Mouse (Mus musculus) kidney, adult 2 months (tissue): ENCODE data around the gene Fam213a.

Source experiments
- CTCF ChIP-seq: fragments of 200-500 bp; conservative IDR thresholded peaks from 2 replicates; pipeline ENCODE4 v1.5.1; 2011; ENCODE audit warnings: low read depth, mild to moderate bottlenecking, control low read depth, low read length, moderate library complexity, mixed read lengths; ENCODE audit not compliant: insufficient read depth, insufficient read length
- POLR2A ChIP-seq: fragments of 200-500 bp; IDR thresholded peaks from one replicate; pipeline ENCODE4 v1.6.1; 2011; ENCODE audit warnings: low read depth, low read length, control low read depth

DNA sequence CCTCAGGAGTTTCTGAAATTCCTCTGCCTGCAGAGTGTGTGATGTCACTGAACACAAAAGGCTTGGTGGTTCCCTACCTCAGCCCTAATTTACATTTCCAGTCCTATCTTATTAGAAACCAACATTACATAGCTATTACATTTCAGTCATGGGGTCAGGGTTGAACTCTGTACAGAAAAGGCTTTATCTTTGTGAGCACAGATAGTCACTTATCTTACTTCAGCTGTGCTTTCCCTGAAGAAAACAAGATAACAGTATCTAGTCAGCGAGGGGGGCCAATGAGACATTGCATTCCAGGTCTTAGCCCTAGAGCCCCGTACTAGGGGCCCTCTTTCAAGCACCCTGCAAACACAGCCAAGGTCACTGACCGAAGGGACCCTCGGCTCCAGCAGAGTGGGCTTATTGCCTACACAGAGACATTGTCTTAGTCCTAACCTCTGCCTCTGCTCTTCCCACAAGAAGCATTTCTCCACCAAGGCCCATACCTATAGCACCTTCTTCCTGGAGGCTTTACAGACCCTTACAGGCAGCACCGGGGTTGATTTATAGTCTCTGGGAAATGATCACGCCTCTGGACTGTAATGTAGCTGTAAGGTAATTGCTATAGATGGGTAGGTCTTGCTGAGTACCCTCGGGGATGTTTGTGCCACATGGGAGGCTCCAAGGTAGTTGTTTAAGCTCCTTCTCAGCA, 12.2 kb upstream of the Fam213a start:
- TF ChIP-seq POLR2A (no peak), CTCF (no peak)
